Mouse (Mus musculus) left cerebral cortex, postnatal 10 days (tissue): ENCODE results near the gene Gm13287. TPM values are rescaled to one million over a fixed set of nuclear protein-coding genes. Genes with fewer than 3 reads are reported as not detected.
"Not testable (repeated sequence)": the region's sequence is repeated elsewhere in the genome, so short reads cannot be mapped to it uniquely, and the experiment has no call there.

ENCODE experiments used
- DNase-seq, 2 experiments: peaks; one replicate each; pipeline ENCODE4 v3.0.0; 2021 to 2022; ENCODE audit warnings: low spot score in 2 of 2, mixed read lengths in 1 of 2; ENCODE audit errors: extremely low spot score in 1 of 2
- intact Hi-C: fragments of 180-260 bp; cut with DNase I; formaldehyde crosslinking; loops from one replicate; pipeline ENCODE4 v1.15.1; 2025
- total RNA-seq, 2 experiments: library from RNA; stranded (reverse); gene quantifications; 2 replicates each; pipeline ENCODE4 v1.2.3; 2021

Gm13287 gene
- total RNA-seq = not detected

DNA sequence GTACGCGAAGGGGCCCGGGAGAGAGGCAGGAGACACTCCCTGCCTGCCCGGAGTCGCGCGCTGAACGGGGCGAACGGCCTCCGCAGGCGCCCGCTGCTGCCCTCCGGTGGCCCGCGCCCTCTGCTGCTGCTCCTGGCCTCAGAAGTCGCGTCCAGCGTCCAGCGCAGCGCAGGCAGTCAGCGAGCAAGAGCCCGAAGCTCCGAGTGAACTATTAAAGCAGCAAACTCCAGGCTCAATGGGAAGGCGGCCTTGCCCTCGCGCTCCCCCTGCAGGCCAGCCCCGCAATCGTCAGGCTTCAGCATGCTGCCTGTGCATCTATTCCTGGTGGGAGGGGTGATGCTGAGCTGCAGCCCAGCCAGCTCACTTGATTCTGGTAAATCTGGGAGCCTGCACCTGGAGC lies at the start of gene Gm13287:
Gm13287 (plus strand) TSS at position 301 of the 400 bp plus-strand sequence.
- intact Hi-C loops, DNase-seq: not testable (repeated sequence)

- intact Hi-C loops = not testable (repeated sequence)
Measured at GRCm38 (mm10) chr4:88754818-88755340, 48.2 kb upstream of the Gm13287 start, which contains the start of gene Gm13271. TSS of gene Gm13271 (plus strand) at chr4:88754868.

GRCm38 (mm10) chr4:88756581-88757513 lies 46.2 kb upstream of the Gm13287 start:
- intact Hi-C loops, DNase-seq: not testable (repeated sequence)

More at GRCm38 (mm10) chr4:88754818-88755340, 48.2 kb upstream of the Gm13287 start, which contains the start of gene Gm13271:
- DNase-seq = peak; percentile 68 to 75

GRCm38 (mm10) chr4:88757628-88758031 lies 45.4 kb upstream of the Gm13287 start:
- DNase-seq = peak; percentile 82 to 87
- intact Hi-C loops = not testable (repeated sequence)

- intact Hi-C loops = not testable (repeated sequence)
Measured at GRCm38 (mm10) chr4:88758751-88759150, 44.3 kb upstream of the Gm13287 start.

GRCm38 (mm10) chr4:88759610-88760268 lies 43.3 kb upstream of the Gm13287 start, which contains the start of gene Gm13283:
TSS of gene Gm13283 (plus strand) at chr4:88760119.
- DNase-seq, intact Hi-C loops: not testable (repeated sequence)

More at GRCm38 (mm10) chr4:88758751-88759150, 44.3 kb upstream of the Gm13287 start:
- not testable (repeated sequence) for DNase-seq

DNA sequence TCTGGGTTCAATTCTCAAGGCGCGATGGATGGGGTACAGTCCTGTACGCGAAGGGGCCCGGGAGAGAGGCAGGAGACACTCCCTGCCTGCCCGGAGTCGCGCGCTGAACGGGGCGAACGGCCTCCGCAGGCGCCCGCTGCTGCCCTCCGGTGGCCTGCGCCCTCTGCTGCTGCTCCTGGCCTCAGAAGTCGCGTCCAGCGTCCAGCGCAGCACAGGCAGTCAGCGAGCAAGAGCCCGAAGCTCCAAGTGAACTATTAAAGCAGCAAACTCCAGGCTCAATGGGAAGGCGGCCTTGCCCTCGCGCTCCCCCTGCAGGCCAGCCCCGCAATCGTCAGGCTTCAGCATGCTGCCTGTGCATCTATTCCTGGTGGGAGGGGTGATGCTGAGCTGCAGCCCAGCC lies 42.6 kb upstream of the Gm13287 start:
- intact Hi-C loops = not testable (repeated sequence)
- DNase-seq = peak in 1 of 2 experiments; percentile 80

DNA sequence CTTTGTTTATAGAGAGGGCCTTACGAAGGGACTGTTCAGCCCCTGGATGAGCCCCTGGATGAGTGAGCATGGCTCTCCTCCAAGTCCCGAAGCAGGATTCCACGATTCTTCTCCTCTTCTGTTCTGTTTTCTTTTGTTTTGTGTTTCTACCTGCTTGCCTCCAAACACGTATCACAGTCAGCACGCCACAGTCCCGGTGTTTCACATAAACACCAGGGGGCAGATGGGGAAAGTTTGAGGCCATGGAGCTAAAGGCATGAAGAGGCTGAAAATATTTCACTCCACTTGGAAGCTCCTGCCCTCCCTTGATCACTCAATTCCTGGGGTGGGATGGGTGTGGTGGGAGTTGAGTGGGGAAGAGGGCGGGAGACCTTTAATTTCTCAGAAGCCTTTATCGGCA lies 41.3 kb upstream of the Gm13287 start:
- DNase-seq = peak; percentile 71 to 80
- intact Hi-C loops = not testable (repeated sequence)

DNA sequence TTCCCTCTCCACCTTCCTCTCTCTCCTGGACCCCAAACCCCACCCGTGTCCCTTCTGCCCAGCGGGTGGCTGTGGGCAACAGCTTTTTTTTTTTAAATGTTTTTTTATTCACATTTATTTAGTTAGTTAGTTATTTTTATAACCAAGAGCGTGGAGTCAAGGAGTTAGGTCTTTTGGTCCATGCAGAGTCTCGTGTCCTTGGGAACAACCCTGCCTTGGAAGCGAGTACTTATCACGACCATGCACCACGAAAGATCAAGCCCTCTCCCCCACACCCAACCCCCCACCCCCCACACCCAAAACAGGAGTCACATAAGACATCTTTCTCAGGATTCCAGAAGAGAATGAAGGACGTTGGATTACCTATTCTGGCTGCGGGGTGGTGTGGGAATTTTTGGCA lies 40.7 kb upstream of the Gm13287 start:
- intact Hi-C loops, DNase-seq: not testable (repeated sequence)

GRCm38 (mm10) chr4:88763384-88764018 lies 39.6 kb upstream of the Gm13287 start:
- peak in 1 of 2 experiments; percentile 61 for DNase-seq
- intact Hi-C loops = not testable (repeated sequence)

- DNase-seq, intact Hi-C loops: not testable (repeated sequence)
Measured at GRCm38 (mm10) chr4:88773534-88773933, 29.5 kb upstream of the Gm13287 start, which contains the start of gene Gm13290. TSS of gene Gm13290 (plus strand) at chr4:88773834.

DNA sequence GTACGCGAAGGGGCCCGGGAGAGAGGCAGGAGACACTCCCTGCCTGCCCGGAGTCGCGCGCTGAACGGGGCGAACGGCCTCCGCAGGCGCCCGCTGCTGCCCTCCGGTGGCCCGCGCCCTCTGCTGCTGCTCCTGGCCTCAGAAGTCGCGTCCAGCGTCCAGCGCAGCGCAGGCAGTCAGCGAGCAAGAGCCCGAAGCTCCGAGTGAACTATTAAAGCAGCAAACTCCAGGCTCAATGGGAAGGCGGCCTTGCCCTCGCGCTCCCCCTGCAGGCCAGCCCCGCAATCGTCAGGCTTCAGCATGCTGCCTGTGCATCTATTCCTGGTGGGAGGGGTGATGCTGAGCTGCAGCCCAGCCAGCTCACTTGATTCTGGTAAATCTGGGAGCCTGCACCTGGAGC lies 26.4 kb upstream of the Gm13287 start, which contains the start of gene Gm13289:
Gm13289 (plus strand) TSS at position 301 of the 400 bp plus-strand sequence.
- DNase-seq, intact Hi-C loops: not testable (repeated sequence)

- intact Hi-C loops, DNase-seq: not testable (repeated sequence)
Measured at GRCm38 (mm10) chr4:88779550-88779949, 23.5 kb upstream of the Gm13287 start, which contains the start of gene Gm13272. TSS of gene Gm13272 (plus strand) at chr4:88779850.

- DNase-seq = not testable (repeated sequence)
Measured at GRCm38 (mm10) chr4:88780320-88780719, 22.7 kb upstream of the Gm13287 start.

DNA sequence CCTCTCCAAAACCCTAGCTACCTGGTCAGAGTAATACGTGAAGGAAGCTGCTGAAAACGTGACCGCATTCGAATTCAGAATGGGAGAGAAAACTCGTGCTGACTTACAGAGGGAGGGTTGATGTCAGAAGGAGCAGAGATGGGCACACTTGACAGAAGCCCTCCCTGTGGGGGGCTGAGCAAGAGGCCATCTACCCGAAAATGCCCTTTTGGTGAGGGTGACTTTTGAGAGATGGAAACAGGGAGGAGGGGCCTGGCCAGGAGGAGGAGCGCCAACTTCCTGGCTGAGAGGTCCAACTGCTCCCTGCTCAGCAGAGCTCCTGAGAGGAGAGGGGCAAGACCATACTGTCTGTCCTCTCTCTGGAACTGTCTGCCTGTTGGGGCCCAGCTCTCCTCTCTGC lies 21.2 kb upstream of the Gm13287 start, which contains the start of gene Ifnz:
Ifnz (plus strand) TSS at position 301 of the 400 bp plus-strand sequence.
- DNase-seq, intact Hi-C loops: not testable (repeated sequence)

More at GRCm38 (mm10) chr4:88780320-88780719, 22.7 kb upstream of the Gm13287 start:
- intact Hi-C loops = not testable (repeated sequence)

- intact Hi-C loops, DNase-seq: not testable (repeated sequence)
Measured at GRCm38 (mm10) chr4:88782335-88782734, 20.7 kb upstream of the Gm13287 start.

- DNase-seq = not testable (repeated sequence)
Measured at GRCm38 (mm10) chr4:88785409-88785808, 17.6 kb upstream of the Gm13287 start, which contains the start of gene Gm13276. TSS of gene Gm13276 (plus strand) at chr4:88785709.

DNA sequence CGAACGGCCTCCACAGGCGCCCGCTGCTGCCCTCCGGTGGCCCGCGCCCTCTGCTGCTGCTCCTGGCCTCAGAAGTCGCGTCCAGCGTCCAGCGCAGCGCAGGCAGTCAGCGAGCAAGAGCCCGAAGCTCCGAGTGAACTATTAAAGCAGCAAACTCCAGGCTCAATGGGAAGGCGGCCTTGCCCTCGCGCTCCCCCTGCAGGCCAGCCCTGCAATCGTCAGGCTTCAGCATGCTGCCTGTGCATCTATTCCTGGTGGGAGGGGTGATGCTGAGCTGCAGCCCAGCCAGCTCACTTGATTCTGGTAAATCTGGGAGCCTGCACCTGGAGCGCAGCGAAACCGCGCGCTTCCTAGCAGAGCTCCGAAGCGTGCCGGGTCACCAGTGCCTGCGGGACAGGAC lies 14.7 kb upstream of the Gm13287 start, which contains the start of gene Gm13277:
Gm13277 (plus strand) TSS at position 231 of the 400 bp plus-strand sequence.
- intact Hi-C loops = not testable (repeated sequence)

More at GRCm38 (mm10) chr4:88785409-88785808, 17.6 kb upstream of the Gm13287 start, which contains the start of gene Gm13276:
- intact Hi-C loops = not testable (repeated sequence)

More for the DNA sequence above, 14.7 kb upstream of the Gm13287 start, which contains the start of gene Gm13277:
- DNase-seq = peak; percentile 57 to 63
